Mouse (Mus musculus): Measurements from ENCODE around the gene Rgl2. TPM values are rescaled to one million over a fixed set of nuclear protein-coding genes. Genes with fewer than 3 reads are reported as not detected.

Rgl2 gene
- polyA plus RNA-seq, 1 experiment from 2014 or later: 69.9 TPM

DNA sequence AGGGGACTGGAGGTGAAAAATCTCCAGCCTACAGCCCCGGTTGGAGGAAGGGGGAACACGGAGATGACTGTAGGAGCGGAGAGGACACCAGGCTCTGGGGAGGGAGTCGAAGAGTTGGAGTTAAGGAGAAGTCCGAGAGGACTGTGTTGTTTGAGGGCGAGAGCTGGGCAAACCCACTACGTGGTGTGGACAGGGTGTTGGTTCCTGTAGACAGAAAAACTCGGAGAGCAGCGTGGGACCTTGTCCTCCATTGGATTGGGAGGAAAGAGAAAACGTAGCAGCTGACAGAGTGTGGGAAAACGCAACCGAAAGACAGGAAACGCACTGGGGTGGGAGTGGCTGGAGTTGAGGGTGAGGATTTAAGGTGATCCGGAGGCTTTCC lies 19.5 kb upstream of the Rgl2 start:
- Histone ChIP-seq H3K9ac (replicated peaks) (peak overlapping the region; percentile 88), H3K4me1 (peaks cover 31% of the 10 kb centered on the region), H3K4me2 (replicated peaks) (peak overlapping the region; percentile 95), H3K27ac (replicated peaks) (peak overlapping the region; percentile 76), H3K36me3 (peaks cover 37% of the 10 kb centered on the region), H3K4me3 (peak overlapping the region; percentile 81), H3K9me3 (no peaks in the 10 kb centered on the region), H3K27me3 (no peaks in the 10 kb centered on the region)
- no peak for ATAC-seq (ENCODE audit: low FRiP score, low read depth)
- 0% methylated on average over 14 of the region's 14 CpGs for WGBS

- 60% methylated on average over 11 of the region's 11 CpGs for whole genome bisulfite sequencing
- no peak overlapping the region for H3K27ac ChIP-seq (replicated peaks)
- no peaks in the 10 kb centered on the region for H3K27me3 ChIP-seq
- peak overlapping the region; percentile 95 for H3K4me2 ChIP-seq (replicated peaks)
- no peaks in the 10 kb centered on the region for H3K9me3 ChIP-seq
- H3K9ac ChIP-seq (replicated peaks): peak overlapping the region; percentile 88
- H3K4me3 ChIP-seq: peak overlapping the region; percentile 81
- peaks cover 37% of the 10 kb centered on the region for H3K4me1 ChIP-seq
- peaks cover 38% of the 10 kb centered on the region for H3K36me3 ChIP-seq
- ATAC-seq (ENCODE audit: low FRiP score, low read depth): no peak
These were observed 18.8 kb upstream of the Rgl2 start for GRCm38 (mm10) chr17:33910346-33911051.

DNA sequence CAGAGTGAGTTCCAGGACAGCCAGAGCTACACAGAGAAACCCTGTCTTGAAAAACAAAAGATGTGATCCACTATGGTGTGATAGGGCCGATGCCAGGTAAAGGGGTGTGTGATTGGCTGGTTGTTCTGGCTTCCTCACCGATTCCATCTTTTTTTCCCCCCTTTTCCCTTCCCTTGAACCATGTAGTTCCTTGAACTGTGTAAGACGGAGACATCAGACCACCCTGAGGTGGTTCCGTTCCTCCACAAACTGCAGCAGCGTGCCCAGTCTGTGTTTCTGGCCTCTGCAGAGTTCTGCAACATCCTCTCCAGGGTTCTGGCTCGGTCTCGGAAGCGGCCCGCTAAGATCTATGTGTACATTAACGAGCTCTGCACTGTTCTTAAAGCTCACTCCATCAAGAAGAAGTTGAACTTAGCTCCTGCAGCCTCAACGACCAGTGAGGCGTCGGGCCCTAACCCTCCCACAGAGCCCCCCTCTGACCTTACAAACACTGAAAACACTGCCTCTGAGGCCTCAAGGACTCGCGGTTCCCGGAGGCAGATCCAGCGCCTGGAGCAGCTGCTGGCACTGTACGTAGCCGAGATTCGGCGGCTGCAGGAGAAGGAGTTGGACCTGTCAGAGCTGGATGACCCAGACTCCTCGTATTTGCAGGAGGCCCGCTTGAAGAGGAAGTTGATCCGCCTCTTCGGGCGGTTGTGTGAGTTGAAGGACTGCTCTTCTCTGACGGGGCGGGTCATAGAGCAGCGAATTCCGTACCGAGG lies 18.1 kb upstream of the Rgl2 start:
- no peak for ATAC-seq (ENCODE audit: low FRiP score, low read depth)
- Histone ChIP-seq H3K27me3 (no peaks in the 10 kb centered on the region), H3K4me1 (peaks cover 38% of the 10 kb centered on the region), H3K4me2 (replicated peaks) (no peak overlapping the region), H3K9ac (replicated peaks) (no peak overlapping the region), H3K27ac (replicated peaks) (no peak overlapping the region), H3K36me3 (peaks cover 38% of the 10 kb centered on the region), H3K4me3 (no peak overlapping the region), H3K9me3 (no peaks in the 10 kb centered on the region)
- 91% methylated on average over 31 of the region's 31 CpGs for WGBS

GRCm38 (mm10) chr17:33911813-33912414 lies 17.4 kb upstream of the Rgl2 start:
- Histone ChIP-seq H3K27ac (replicated peaks) (no peak overlapping the region), H3K27me3 (no peaks in the 10 kb centered on the region), H3K9me3 (no peaks in the 10 kb centered on the region), H3K4me2 (replicated peaks) (no peak overlapping the region), H3K4me1 (peaks cover 42% of the 10 kb centered on the region), H3K4me3 (no peak overlapping the region), H3K36me3 (peaks cover 38% of the 10 kb centered on the region), H3K9ac (replicated peaks) (no peak overlapping the region)
- ATAC-seq (ENCODE audit: low FRiP score, low read depth): no peak
- WGBS: 91% methylated on average over 28 of the region's 28 CpGs

- H3K4me2 ChIP-seq (replicated peaks): no peak overlapping the region
- H3K36me3 ChIP-seq: peaks cover 50% of the 10 kb centered on the region
- no peak overlapping the region for H3K27ac ChIP-seq (replicated peaks)
- peaks cover 45% of the 10 kb centered on the region for H3K4me1 ChIP-seq
- H3K9me3 ChIP-seq: no peaks in the 10 kb centered on the region
- 91% methylated on average over 10 of the region's 10 CpGs for WGBS
- no peak overlapping the region for H3K4me3 ChIP-seq
- H3K27me3 ChIP-seq: peaks cover 10% of the 10 kb centered on the region
- no peak for ATAC-seq (ENCODE audit: low FRiP score, low read depth)
- no peak overlapping the region for H3K9ac ChIP-seq (replicated peaks)
These were observed 16.1 kb upstream of the Rgl2 start for GRCm38 (mm10) chr17:33913264-33913663.

DNA sequence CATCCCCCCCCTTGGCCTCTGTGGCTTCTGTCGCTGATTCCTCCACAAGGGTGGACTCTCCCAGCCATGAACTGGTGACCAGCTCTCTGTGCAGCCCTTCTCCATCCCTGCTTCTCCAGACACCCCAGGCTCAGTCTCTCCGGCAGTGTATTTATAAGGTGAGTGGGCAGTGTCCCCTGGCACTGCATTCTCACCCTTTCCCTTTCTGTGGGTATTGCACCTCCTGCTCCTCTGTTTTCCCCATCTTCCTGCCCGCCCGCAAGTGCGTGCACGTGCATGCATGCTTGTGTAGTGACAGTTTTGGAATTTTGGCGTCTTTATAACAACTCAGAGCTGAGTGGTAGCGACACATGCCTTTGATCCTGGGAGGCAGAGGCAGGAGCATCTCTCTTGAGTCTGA lies 15.4 kb upstream of the Rgl2 start:
- H3K36me3 ChIP-seq: peaks cover 54% of the 10 kb centered on the region
- H3K4me1 ChIP-seq: peaks cover 43% of the 10 kb centered on the region
- no peak for ATAC-seq (ENCODE audit: low FRiP score, low read depth)
- H3K27ac ChIP-seq (replicated peaks): no peak overlapping the region
- WGBS: 94% methylated on average over 8 of the region's 8 CpGs
- H3K4me3 ChIP-seq: 0 out of 2 replicates have a peak overlapping the region, but pooled peaks have one; percentile 2
- peaks cover 14% of the 10 kb centered on the region for H3K27me3 ChIP-seq
- no peak overlapping the region for H3K9ac ChIP-seq (replicated peaks)
- H3K9me3 ChIP-seq: no peaks in the 10 kb centered on the region
- H3K4me2 ChIP-seq (replicated peaks): no peak overlapping the region

GRCm38 (mm10) chr17:33914969-33915391 lies 14.4 kb upstream of the Rgl2 start:
- WGBS: 67% methylated on average over 13 of the region's 13 CpGs
- Histone ChIP-seq H3K9me3 (no peaks in the 10 kb centered on the region), H3K36me3 (peaks cover 54% of the 10 kb centered on the region), H3K4me1 (peaks cover 51% of the 10 kb centered on the region), H3K9ac (replicated peaks) (0 out of 2 replicates have a peak overlapping the region, but pooled peaks have one; percentile 28), H3K4me3 (peak overlapping the region; percentile 68; the same call in 1 of the 2 replicates), H3K27me3 (peaks cover 14% of the 10 kb centered on the region), H3K27ac (replicated peaks) (peak overlapping the region; percentile 88), H3K4me2 (replicated peaks) (peak overlapping the region; percentile 53)
- ATAC-seq (ENCODE audit: low FRiP score, low read depth): no peak

- Histone ChIP-seq H3K27ac (replicated peaks) (peak within 1 kb of the TSS; percentile 88), H3K9me3 (no peaks in the 10 kb centered on the region), H3K9ac (replicated peaks) (peak within 1 kb of the TSS; percentile 66), H3K36me3 (peaks cover 54% of the 10 kb centered on the region), H3K4me2 (replicated peaks) (peak within 1 kb of the TSS; percentile 53), H3K27me3 (peaks cover 14% of the 10 kb centered on the region), H3K4me3 (peak within 1 kb of the TSS; percentile 68), H3K4me1 (peaks cover 51% of the 10 kb centered on the region)
- under 1% methylated on average over 32 of the region's 34 CpGs for WGBS
- ATAC-seq (ENCODE audit: low FRiP score, low read depth): peak; percentile 92
These were observed 13.6 kb upstream of the Rgl2 start, which contains the start of the genes Tapbp and Zbtb22 for GRCm38 (mm10) chr17:33915671-33916250. Tapbp (plus strand) TSS chr17:33915899. Zbtb22 (plus strand) TSS chr17:33915904.

DNA sequence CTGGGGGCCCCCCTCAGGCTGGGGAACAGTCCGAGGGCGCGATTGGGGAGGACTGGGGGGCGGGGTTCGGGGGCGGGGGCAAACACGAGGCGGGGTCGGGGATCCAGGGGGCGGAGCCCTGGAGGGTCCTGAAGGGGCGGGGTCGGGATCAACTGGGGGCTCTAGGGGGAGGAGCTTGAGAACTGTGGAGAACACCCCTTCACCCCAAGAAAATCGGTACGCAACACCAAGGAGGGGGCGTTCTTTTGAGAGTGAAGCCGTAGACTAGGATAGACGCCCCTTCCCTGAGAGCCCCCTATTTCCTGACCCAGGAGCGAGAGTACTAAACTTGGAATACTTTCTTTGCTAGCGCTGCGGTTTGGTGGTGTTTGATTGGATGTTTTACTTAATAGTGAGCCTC lies 13.0 kb upstream of the Rgl2 start:
- WGBS: under 1% methylated on average over 20 of the region's 20 CpGs
- ATAC-seq (ENCODE audit: low FRiP score, low read depth): peak; percentile 7
- Histone ChIP-seq H3K4me2 (replicated peaks) (peak overlapping the region; percentile 53), H3K36me3 (peaks cover 50% of the 10 kb centered on the region), H3K9ac (replicated peaks) (peak overlapping the region; percentile 66), H3K4me3 (peak overlapping the region; percentile 68), H3K9me3 (no peaks in the 10 kb centered on the region), H3K27ac (replicated peaks) (peak overlapping the region; percentile 88), H3K4me1 (peaks cover 52% of the 10 kb centered on the region), H3K27me3 (peaks cover 14% of the 10 kb centered on the region)

DNA sequence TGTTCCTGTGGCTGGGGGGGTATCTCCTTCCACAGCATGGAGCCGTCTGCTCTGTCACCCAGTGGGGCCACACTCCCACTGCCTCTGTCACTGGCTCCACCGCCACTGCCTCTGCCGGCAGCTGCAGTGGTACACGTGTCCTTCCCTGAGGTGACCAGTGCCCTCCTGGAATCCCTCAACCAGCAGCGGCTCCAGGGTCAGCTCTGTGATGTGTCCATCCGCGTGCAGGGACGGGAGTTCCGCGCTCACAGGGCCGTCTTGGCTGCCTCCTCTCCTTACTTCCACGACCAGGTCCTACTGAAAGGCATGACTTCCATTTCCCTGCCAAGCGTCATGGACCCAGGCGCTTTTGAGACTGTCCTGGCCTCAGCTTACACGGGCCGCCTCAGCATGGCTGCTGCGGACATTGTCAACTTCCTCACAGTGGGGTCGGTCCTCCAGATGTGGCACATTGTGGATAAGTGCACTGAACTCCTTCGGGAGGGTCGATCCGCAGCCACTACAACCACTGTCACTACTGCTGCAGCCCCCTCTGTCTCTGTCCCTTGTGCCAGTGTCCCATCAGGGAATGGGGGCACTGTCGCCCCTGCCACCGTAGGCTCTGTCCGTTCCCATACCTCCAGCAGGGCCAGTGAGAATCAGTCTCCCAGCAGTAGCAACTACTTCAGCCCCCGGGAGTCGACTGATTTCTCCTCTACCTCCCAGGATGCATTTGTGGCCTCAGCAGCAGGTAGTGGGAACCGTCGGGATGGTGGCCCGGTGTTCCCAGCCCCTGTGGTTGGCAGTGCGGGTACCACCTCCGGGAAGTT lies 12.3 kb upstream of the Rgl2 start:
- no peaks in the 10 kb centered on the region for H3K9me3 ChIP-seq
- no peak for ATAC-seq (ENCODE audit: low FRiP score, low read depth)
- peak overlapping the region; percentile 68 for H3K4me3 ChIP-seq
- 76% methylated on average over 31 of the region's 31 CpGs for WGBS
- peaks cover 14% of the 10 kb centered on the region for H3K27me3 ChIP-seq
- H3K4me2 ChIP-seq (replicated peaks): peak overlapping the region; percentile 53
- H3K27ac ChIP-seq (replicated peaks): no peak overlapping the region
- peaks cover 43% of the 10 kb centered on the region for H3K36me3 ChIP-seq
- H3K4me1 ChIP-seq: peaks cover 50% of the 10 kb centered on the region
- peak overlapping the region; percentile 66 for H3K9ac ChIP-seq (replicated peaks)
